Mouse (Mus musculus) embryonic facial prominence, embryonic 12.5 days (tissue): ENCODE results near the gene Gm6096. TPM values are rescaled to one million over a fixed set of nuclear protein-coding genes. Genes with fewer than 3 reads are reported as not detected.

Experiments used
- ATAC-seq: fragments of 200-750 bp; cut with Nextera tagmentation; 2 replicates; pipeline ENCODE4 v1.8.0; 2017; ENCODE audit not compliant: insufficient number of reproducible peaks, insufficient read depth, low FRiP score, low TSS enrichment
- H3K27ac ChIP-seq: fragments of 300-500 bp; sonication (generic); 2 replicates; pipeline ENCODE4 v1.5.1; 2016; ENCODE audit warnings: mild to moderate bottlenecking
- H3K27me3 ChIP-seq: fragments of 300-500 bp; sonication (generic); 2 replicates; pipeline ENCODE4 v1.6.1; 2016; ENCODE audit warnings: mild to moderate bottlenecking, moderate library complexity
- H3K36me3 ChIP-seq: fragments of 300-500 bp; sonication (generic); 2 replicates; pipeline ENCODE4 v1.6.1; 2016; ENCODE audit warnings: mild to moderate bottlenecking
- H3K4me1 ChIP-seq: fragments of 300-500 bp; sonication (generic); 2 replicates; pipeline ENCODE4 v1.6.1; 2016
- H3K4me2 ChIP-seq: fragments of 300-500 bp; sonication (generic); replicated peaks from 2 replicates; pipeline ENCODE4 v1.6.1; 2016; ENCODE audit warnings: mild to moderate bottlenecking, moderate library complexity
- H3K4me3 ChIP-seq: fragments of 300-500 bp; sonication (generic); 2 replicates; pipeline ENCODE4 v1.5.1; 2016; ENCODE audit warnings: mild to moderate bottlenecking
- H3K9ac ChIP-seq: fragments of 300-500 bp; sonication (generic); 2 replicates; pipeline ENCODE4 v1.6.1; 2016; ENCODE audit warnings: mild to moderate bottlenecking, moderate library complexity
- H3K9me3 ChIP-seq: fragments of 300-500 bp; sonication (generic); 2 replicates; pipeline ENCODE4 v1.6.1; 2016; ENCODE audit warnings: mild to moderate bottlenecking, moderate library complexity
- WGBS: fragments of 180-500 bp; shearing (Covaris S2); methylation state at CpG from one replicate; pipeline ENCODE4 v1.1.7; 2016; 5-methylcytosine and 5-hydroxymethylcytosine counted together
- polyA plus RNA-seq: library from polyadenylated mRNA; unstranded; fragments of >200 nt; fragmentation: Nextera tagmentation; extraction: Ambion mirVana; gene quantifications from 2 replicates; pipeline ENCODE4 v1.2.1, GENCODE M21; 2016

Gene Gm6096
- polyA plus RNA-seq, 1 experiment from 2014 or later = not detected

DNA sequence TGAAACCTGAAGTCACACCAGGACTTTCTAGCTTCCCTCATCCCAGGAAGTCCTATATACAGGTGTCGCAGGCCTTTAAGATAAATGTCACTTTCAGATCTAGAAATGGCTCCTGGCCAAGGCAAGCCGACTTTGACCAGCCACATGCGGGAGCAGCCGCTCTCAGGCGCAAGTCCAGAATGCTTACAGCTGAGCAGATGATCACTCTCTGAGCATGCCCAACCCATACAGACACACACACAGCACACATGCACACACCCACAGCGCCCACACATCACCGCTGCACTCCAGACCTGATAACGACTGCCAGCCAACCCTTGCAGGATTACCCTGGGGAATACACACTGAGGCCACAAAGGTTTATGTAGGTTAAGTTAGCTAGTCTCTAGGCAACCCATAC is 24.8 kb upstream of the Gm6096 start:
- no peak for ATAC-seq
- no peaks in the 10 kb centered on the region for H3K9me3 ChIP-seq
- no peak overlapping the region for H3K9ac ChIP-seq
- H3K27ac ChIP-seq = no peak overlapping the region
- H3K27me3 ChIP-seq = no peaks in the 10 kb centered on the region
- no peak overlapping the region for H3K4me3 ChIP-seq
- 88% methylated on average over 8 of the region's 8 CpGs for WGBS
- H3K4me1 ChIP-seq = peaks cover 17% of the 10 kb centered on the region
- H3K36me3 ChIP-seq = peaks cover 66% of the 10 kb centered on the region
- H3K4me2 ChIP-seq = no peak overlapping the region

DNA sequence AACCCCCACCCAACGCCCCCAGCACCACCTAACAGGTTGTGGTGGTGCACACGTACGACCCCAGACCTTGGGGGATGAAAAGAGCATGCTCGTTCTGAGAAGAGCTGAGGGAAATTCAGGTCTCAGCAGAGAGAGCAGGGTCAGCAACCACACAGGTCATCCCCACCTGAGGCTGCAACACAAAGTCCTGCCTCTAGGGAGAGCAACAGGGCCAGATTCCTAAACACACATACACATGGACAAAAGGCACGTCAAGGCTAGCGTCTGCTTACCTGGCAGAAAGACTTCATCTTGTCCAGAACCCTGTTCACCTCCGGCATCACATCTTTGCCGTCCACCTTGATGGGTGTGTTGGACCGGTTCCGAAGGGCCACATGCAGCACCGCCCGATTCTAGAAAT is 24.0 kb upstream of the Gm6096 start:
- no peak for ATAC-seq
- H3K9ac ChIP-seq = no peak overlapping the region
- H3K4me3 ChIP-seq = no peak overlapping the region
- H3K27me3 ChIP-seq = no peaks in the 10 kb centered on the region
- H3K36me3 ChIP-seq = peaks cover 59% of the 10 kb centered on the region
- H3K9me3 ChIP-seq = no peaks in the 10 kb centered on the region
- peaks cover 17% of the 10 kb centered on the region for H3K4me1 ChIP-seq
- no peak overlapping the region for H3K27ac ChIP-seq
- WGBS = 93% methylated on average over 12 of the region's 12 CpGs
- no peak overlapping the region for H3K4me2 ChIP-seq

GRCm38 (mm10) chr7:34228641-34229040 is 22.2 kb upstream of the Gm6096 start:
- H3K4me2 ChIP-seq = peak overlapping the region; percentile 68
- H3K27me3 ChIP-seq = no peaks in the 10 kb centered on the region
- peaks cover 22% of the 10 kb centered on the region for H3K4me1 ChIP-seq
- 51% methylated on average over 9 of the region's 9 CpGs for WGBS
- H3K4me3 ChIP-seq = peak overlapping the region; percentile 68
- H3K27ac ChIP-seq = no peak overlapping the region
- peak overlapping the region; percentile 73; the same call in 1 of the 2 replicates for H3K9ac ChIP-seq
- no peaks in the 10 kb centered on the region for H3K9me3 ChIP-seq
- ATAC-seq = no peak
- H3K36me3 ChIP-seq = peaks cover 41% of the 10 kb centered on the region

DNA sequence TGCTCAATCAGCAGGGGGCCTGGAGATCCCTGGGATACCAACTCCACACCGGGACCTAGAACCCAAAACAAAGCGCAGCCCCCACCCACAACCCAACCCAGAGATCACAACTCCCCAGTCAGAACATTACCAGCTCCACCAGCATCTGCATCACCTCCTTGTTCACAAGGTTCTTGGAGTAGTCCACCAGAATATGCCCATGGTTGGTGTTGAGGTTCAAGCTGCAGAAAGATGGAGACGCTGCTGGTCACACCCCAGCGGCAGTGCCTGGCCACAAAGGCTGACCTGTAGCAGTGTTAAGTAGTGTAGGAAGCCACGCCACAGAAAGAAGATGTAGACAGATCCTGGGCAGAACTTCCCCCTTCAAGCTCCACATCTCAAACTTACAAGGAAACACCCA is 21.7 kb upstream of the Gm6096 start:
- no peaks in the 10 kb centered on the region for H3K27me3 ChIP-seq
- H3K4me1 ChIP-seq = peaks cover 22% of the 10 kb centered on the region
- H3K27ac ChIP-seq = 0 out of 2 replicates have a peak overlapping the region, but pooled peaks have one; percentile 87
- H3K9ac ChIP-seq = peak overlapping the region; percentile 73
- no peak for ATAC-seq
- H3K4me3 ChIP-seq = peak overlapping the region; percentile 68
- H3K36me3 ChIP-seq = peaks cover 36% of the 10 kb centered on the region
- WGBS = 17% methylated on average over 5 of the region's 5 CpGs
- H3K4me2 ChIP-seq = peak overlapping the region; percentile 68
- H3K9me3 ChIP-seq = no peaks in the 10 kb centered on the region

DNA sequence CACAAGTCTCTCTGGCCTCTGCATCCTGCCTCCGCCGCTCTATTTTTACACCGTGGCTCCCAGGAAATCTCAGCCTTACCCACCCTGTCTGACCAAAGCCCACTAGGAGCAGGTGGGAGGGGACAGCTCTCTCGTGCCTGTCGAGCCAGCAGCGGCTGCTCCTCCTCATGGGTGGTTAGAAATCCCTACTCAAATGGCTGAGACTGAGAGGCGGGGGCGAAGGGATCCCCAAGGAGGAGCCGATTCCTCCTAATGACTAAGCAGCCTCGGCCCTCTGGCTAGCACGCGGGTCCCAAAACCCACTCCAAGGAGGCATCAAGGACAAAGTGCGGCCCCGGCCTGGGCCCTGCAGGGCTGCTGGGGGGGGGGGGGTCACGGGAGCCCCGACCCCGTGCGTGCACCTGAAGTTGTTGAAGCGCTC is 21.1 kb upstream of the Gm6096 start:
- WGBS = under 1% methylated on average over 19 of the region's 19 CpGs
- H3K4me3 ChIP-seq = peak overlapping the region; percentile 68
- peaks cover 22% of the 10 kb centered on the region for H3K4me1 ChIP-seq

GRCm38 (mm10) chr7:34230116-34230515 is 20.7 kb upstream of the Gm6096 start, which contains the start of gene Gpi1:
Gene Gpi1 (minus strand): TSS chr7:34230336.
- peaks cover 22% of the 10 kb centered on the region for H3K4me1 ChIP-seq
- under 1% methylated on average over 39 of the region's 39 CpGs for WGBS

More for the DNA sequence above, 21.1 kb upstream of the Gm6096 start:
- H3K36me3 ChIP-seq = peaks cover 33% of the 10 kb centered on the region
- no peaks in the 10 kb centered on the region for H3K27me3 ChIP-seq
- peak overlapping the region; percentile 73 for H3K9ac ChIP-seq
- peak overlapping the region; percentile 68 for H3K4me2 ChIP-seq
- H3K27ac ChIP-seq = peak overlapping the region; percentile 87
- ATAC-seq = peak; percentile 2; the same call in 1 of the 2 replicates
- no peaks in the 10 kb centered on the region for H3K9me3 ChIP-seq

GRCm38 (mm10) chr7:34232785-34233725 is 17.8 kb upstream of the Gm6096 start:
- peak overlapping the region; percentile 44 for H3K4me3 ChIP-seq
- peak overlapping the region; percentile 36; the same call in 1 of the 2 replicates for H3K9ac ChIP-seq
- no peak for ATAC-seq
- 34% methylated on average over 7 of the region's 7 CpGs for WGBS
- H3K9me3 ChIP-seq = no peaks in the 10 kb centered on the region
- H3K4me2 ChIP-seq = peak overlapping the region; percentile 53
- H3K36me3 ChIP-seq = peaks cover 14% of the 10 kb centered on the region
- H3K27ac ChIP-seq = peak overlapping the region; percentile 88
- peaks cover 20% of the 10 kb centered on the region for H3K4me1 ChIP-seq
- H3K27me3 ChIP-seq = no peaks in the 10 kb centered on the region

More at GRCm38 (mm10) chr7:34230116-34230515, 20.7 kb upstream of the Gm6096 start, which contains the start of gene Gpi1:
- peak; percentile 44 for ATAC-seq
- H3K9me3 ChIP-seq = no peaks in the 10 kb centered on the region
- H3K4me3 ChIP-seq = peak within 1 kb of the TSS; percentile 68
- peaks cover 29% of the 10 kb centered on the region for H3K36me3 ChIP-seq
- peak within 1 kb of the TSS; percentile 68 for H3K4me2 ChIP-seq
- H3K9ac ChIP-seq = peak within 1 kb of the TSS; percentile 73
- no peaks in the 10 kb centered on the region for H3K27me3 ChIP-seq
- peak within 1 kb of the TSS; percentile 87 for H3K27ac ChIP-seq

- Histone ChIP-seq H3K4me2 (peak overlapping the region; percentile 53), H3K9ac (peak overlapping the region; percentile 60), H3K27me3 (no peaks in the 10 kb centered on the region), H3K4me3 (peak overlapping the region; percentile 44), H3K9me3 (no peaks in the 10 kb centered on the region), H3K27ac (peak overlapping the region; percentile 88), H3K36me3 (peaks cover 20% of the 10 kb centered on the region), H3K4me1 (peaks cover 10% of the 10 kb centered on the region)
- WGBS = under 1% methylated on average over 46 of the region's 46 CpGs
- peak; percentile 97 for ATAC-seq
These were observed 16.8 kb upstream of the Gm6096 start for GRCm38 (mm10) chr7:34233909-34234609.

DNA sequence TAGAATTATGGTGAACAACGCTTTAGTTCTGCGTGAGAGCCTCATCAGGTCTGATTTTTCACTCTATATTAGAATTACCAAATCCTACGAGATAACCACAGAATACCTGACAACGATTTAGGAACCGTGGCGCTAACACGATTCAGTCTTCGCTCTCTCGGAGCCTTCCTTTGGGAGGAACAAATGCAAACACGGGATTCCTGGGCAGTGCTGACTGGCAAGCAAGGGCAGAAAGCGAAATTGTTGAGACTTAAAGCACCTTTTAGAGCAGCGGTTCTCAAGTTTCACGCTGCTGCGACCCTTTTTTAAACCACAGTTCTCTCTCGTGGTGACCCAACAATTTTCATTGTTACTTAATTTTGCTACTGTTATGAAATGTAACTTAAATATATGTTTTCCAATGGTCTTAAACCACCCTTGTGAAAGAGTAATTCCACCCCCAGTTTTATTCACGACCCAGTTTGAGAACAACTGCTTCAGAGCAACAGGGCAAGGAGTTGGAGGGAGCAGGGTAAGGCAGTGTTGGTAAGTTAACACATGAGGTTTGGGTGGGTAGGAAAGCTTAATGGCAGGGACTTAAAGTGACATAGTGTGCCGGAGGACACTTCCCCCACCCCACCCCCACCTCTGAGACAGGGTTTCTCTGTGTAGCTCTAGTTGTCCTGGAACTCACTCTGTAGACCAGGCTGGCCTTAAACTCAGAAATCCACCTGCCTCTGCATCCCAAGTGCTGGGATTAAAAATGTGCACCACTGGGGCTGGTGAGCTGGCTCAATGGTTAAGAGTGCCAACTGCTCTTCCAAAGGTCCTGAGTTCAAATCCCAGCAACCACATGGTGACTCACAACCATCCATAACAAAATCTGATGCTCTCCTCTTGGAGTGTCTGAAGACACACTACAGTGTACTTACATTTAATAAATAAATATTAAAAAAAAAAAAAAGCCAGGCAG is 16.0 kb upstream of the Gm6096 start:
- no peaks in the 10 kb centered on the region for H3K9me3 ChIP-seq
- peak overlapping the region; percentile 53 for H3K4me2 ChIP-seq
- 0 out of 2 replicates have a peak, but pooled peaks cover 5% of the 10 kb centered on the region for H3K4me1 ChIP-seq
- H3K27ac ChIP-seq = peak overlapping the region; percentile 88
- H3K27me3 ChIP-seq = no peaks in the 10 kb centered on the region
- ATAC-seq = no peak
- peak overlapping the region; percentile 60 for H3K9ac ChIP-seq
- 2% methylated on average over 17 of the region's 17 CpGs for WGBS
- peaks cover 26% of the 10 kb centered on the region for H3K36me3 ChIP-seq
- H3K4me3 ChIP-seq = peak overlapping the region; percentile 44

GRCm38 (mm10) chr7:34235602-34236001 is 15.2 kb upstream of the Gm6096 start:
- 86% methylated on average over 5 of the region's 5 CpGs for WGBS
- no peak for ATAC-seq
- Histone ChIP-seq H3K4me1 (0 out of 2 replicates have a peak, but pooled peaks cover 5% of the 10 kb centered on the region), H3K9ac (no peak overlapping the region), H3K4me2 (no peak overlapping the region), H3K9me3 (no peaks in the 10 kb centered on the region), H3K27ac (no peak overlapping the region), H3K27me3 (no peaks in the 10 kb centered on the region), H3K4me3 (no peak overlapping the region), H3K36me3 (peaks cover 32% of the 10 kb centered on the region)
